Mouse (Mus musculus) heart, adult 2 months (tissue): ENCODE data around the gene Idua. TPM values are rescaled to one million over a fixed set of nuclear protein-coding genes. Genes with fewer than 3 reads are reported as not detected.

Experiments used
- DNase-seq, 2 experiments: peaks; one replicate each; pipeline ENCODE4 v3.0.0; 2021
- H3K27ac ChIP-seq: fragments of 200-600 bp; 2 replicates; pipeline ENCODE4 v1.8.1; 2022
- H3K27me3 ChIP-seq: fragments of 200-500 bp; 2 replicates; pipeline ENCODE4 v1.6.1; 2012; ENCODE audit warnings: mild to moderate bottlenecking, low read length, inconsistent platforms, mixed read lengths; ENCODE audit not compliant: control insufficient read depth, insufficient read depth
- H3K36me3 ChIP-seq: fragments of 200-500 bp; 2 replicates; pipeline ENCODE4 v1.6.1; 2012; ENCODE audit warnings: low read length, inconsistent platforms; ENCODE audit not compliant: control insufficient read depth, insufficient read depth
- H3K4me1 ChIP-seq: fragments of 200-500 bp; 2 replicates; pipeline ENCODE4 v1.6.1; 2011; ENCODE audit warnings: low read length; ENCODE audit not compliant: control insufficient read depth, insufficient read depth
- H3K4me3 ChIP-seq: fragments of 200-600 bp; 2 replicates; pipeline ENCODE4 v1.8.1; 2022
- H3K79me2 ChIP-seq: fragments of 200-500 bp; replicated peaks from 2 replicates; pipeline ENCODE4 v1.6.1; 2012; ENCODE audit warnings: mild to moderate bottlenecking, inconsistent platforms, low read length, moderate library complexity, mixed read lengths; ENCODE audit not compliant: control insufficient read depth, insufficient read depth
- H3K9ac ChIP-seq: fragments of 200-500 bp; 2 replicates; pipeline ENCODE4 v1.6.1; 2012; ENCODE audit warnings: low read depth, mild to moderate bottlenecking, control low read depth, inconsistent platforms, low read length, mixed read lengths
- CTCF ChIP-seq: fragments of 200-600 bp; IDR thresholded peaks from 2 replicates; pipeline ENCODE4 v1.8.1; 2022; ENCODE audit warnings: antibody characterized with exemption, mild to moderate bottlenecking, moderate library complexity
- EP300 ChIP-seq: fragments of 200-500 bp; IDR thresholded peaks from 2 replicates; pipeline ENCODE4 v1.6.1; 2011; ENCODE audit warnings: low read depth, low read length, control low read depth; ENCODE audit not compliant: insufficient read depth
- POLR2A ChIP-seq: fragments of 200-500 bp; IDR thresholded peaks from 2 replicates; pipeline ENCODE4 v1.6.1; 2011; ENCODE audit warnings: mild to moderate bottlenecking, low read depth, low read length, control low read depth; ENCODE audit not compliant: insufficient read depth
- WGBS: fragments of 180-500 bp; shearing (Covaris S2); methylation state at CpG from one replicate; pipeline ENCODE4 v1.1.7; 2018; 5-methylcytosine and 5-hydroxymethylcytosine counted together
- intact Hi-C: fragments of 180-260 bp; cut with DNase I; formaldehyde crosslinking; loops from one replicate; pipeline ENCODE4 v1.15.1; 2025
- polyA plus RNA-seq: library from polyadenylated mRNA; depleted of rRNA; stranded (reverse); fragments of >200 nt; gene quantifications from 2 replicates; pipeline ENCODE4 v1.2.3, GENCODE M21; 2012
- total RNA-seq, 2 experiments: library from RNA; stranded (reverse); gene quantifications; 2 replicates each; pipeline ENCODE4 v1.2.3; 2021

Idua gene
- total and polyA plus RNA-seq, 3 experiments: 21.7 to 30.4 (median 23.2) TPM

- no peak within 1 kb of the TSS for H3K4me3 ChIP-seq
- no peaks in the 10 kb centered on the region for H3K36me3 ChIP-seq
- DNase-seq: no peak
- H3K79me2 ChIP-seq: no peaks in the 10 kb centered on the region
- no peak within 1 kb of the TSS for H3K27ac ChIP-seq
- no peak within 1 kb of the TSS for H3K9ac ChIP-seq
- peaks cover 2% of the 10 kb centered on the region; the same call in 1 of the 2 replicates for H3K4me1 ChIP-seq
- no peak for TF ChIP-seq POLR2A
- TF ChIP-seq EP300: no peak
- TF ChIP-seq CTCF: no peak
- intact Hi-C loops: no loop called here
- no peaks in the 10 kb centered on the region for H3K27me3 ChIP-seq
- 83% methylated on average over 9 of the region's 9 CpGs for WGBS
Observed at GRCm38 (mm10) chr5:108675251-108675816, 15.2 kb downstream of the Idua start, which contains the start of gene Slc26a1. TSS of gene Slc26a1 (minus strand) at chr5:108675569.

- no peak overlapping the region for H3K9ac ChIP-seq
Observed at GRCm38 (mm10) chr5:108676772-108677498, 16.8 kb downstream of the Idua start.

GRCm38 (mm10) chr5:108677605-108678295, 17.6 kb downstream of the Idua start:
- H3K27ac ChIP-seq: no peak overlapping the region
- H3K36me3 ChIP-seq: no peaks in the 10 kb centered on the region
- H3K27me3 ChIP-seq: no peaks in the 10 kb centered on the region
- intact Hi-C loops: loop anchor here (2.0 kb wide), 1 partner anchor 15 kb away; the partner anchor contains the start of gene Fgfrl1
- no peaks in the 10 kb centered on the region for H3K79me2 ChIP-seq
- no peak for TF ChIP-seq CTCF
- no peak for TF ChIP-seq POLR2A
- no peak for TF ChIP-seq EP300
- DNase-seq: peak; percentile 41 to 47
- WGBS: 13% methylated on average over 25 of the region's 25 CpGs
- H3K9ac ChIP-seq: peak overlapping the region; percentile 26; the same call in 1 of the 2 replicates
- peak overlapping the region; percentile 29 for H3K4me3 ChIP-seq
- H3K4me1 ChIP-seq: peaks cover 2% of the 10 kb centered on the region; the same call in 1 of the 2 replicates

More at GRCm38 (mm10) chr5:108676772-108677498, 16.8 kb downstream of the Idua start:
- intact Hi-C loops: loop anchor here (2.0 kb wide), 1 partner anchor 16 kb away; the partner anchor contains the start of gene Fgfrl1
- no peaks in the 10 kb centered on the region for H3K36me3 ChIP-seq
- H3K27ac ChIP-seq: no peak overlapping the region
- peaks cover 2% of the 10 kb centered on the region; the same call in 1 of the 2 replicates for H3K4me1 ChIP-seq
- DNase-seq: no peak
- WGBS: 38% methylated on average over 5 of the region's 5 CpGs
- no peak for TF ChIP-seq EP300
- TF ChIP-seq CTCF: no peak
- TF ChIP-seq POLR2A: no peak
- H3K4me3 ChIP-seq: peak overlapping the region; percentile 29; the same call in 1 of the 2 replicates
- H3K79me2 ChIP-seq: no peaks in the 10 kb centered on the region
- no peaks in the 10 kb centered on the region for H3K27me3 ChIP-seq

GRCm38 (mm10) chr5:108678296-108678854, 18.2 kb downstream of the Idua start:
- intact Hi-C loops: no loop called here
- 90% methylated on average over 6 of the region's 6 CpGs for WGBS

GRCm38 (mm10) chr5:108679909-108680308, 19.8 kb downstream of the Idua start:
- Histone ChIP-seq H3K27me3 (no peaks in the 10 kb centered on the region), H3K27ac (no peak overlapping the region), H3K4me1 (peaks cover 2% of the 10 kb centered on the region; the same call in 1 of the 2 replicates), H3K36me3 (no peaks in the 10 kb centered on the region), H3K79me2 (no peaks in the 10 kb centered on the region), H3K9ac (no peak overlapping the region), H3K4me3 (no peak overlapping the region)
- TF ChIP-seq POLR2A (no peak), EP300 (no peak), CTCF (peak; percentile 51)
- no peak for DNase-seq
- intact Hi-C loops: no loop called here
- 54% methylated on average over 3 of the region's 3 CpGs for WGBS

More at GRCm38 (mm10) chr5:108678296-108678854, 18.2 kb downstream of the Idua start:
- no peak for DNase-seq
- Histone ChIP-seq H3K36me3 (no peaks in the 10 kb centered on the region), H3K4me3 (no peak overlapping the region), H3K27me3 (no peaks in the 10 kb centered on the region), H3K27ac (no peak overlapping the region), H3K79me2 (no peaks in the 10 kb centered on the region), H3K4me1 (peaks cover 2% of the 10 kb centered on the region; the same call in 1 of the 2 replicates), H3K9ac (no peak overlapping the region)
- TF ChIP-seq CTCF: no peak

- Histone ChIP-seq H3K27me3 (no peaks in the 10 kb centered on the region), H3K36me3 (no peaks in the 10 kb centered on the region), H3K27ac (no peak overlapping the region), H3K4me1 (peaks cover 2% of the 10 kb centered on the region; the same call in 1 of the 2 replicates), H3K79me2 (no peaks in the 10 kb centered on the region), H3K4me3 (no peak overlapping the region), H3K9ac (no peak overlapping the region)
- DNase-seq: no peak
- WGBS: 93% methylated on average over 6 of the region's 6 CpGs
- TF ChIP-seq POLR2A: no peak
- TF ChIP-seq CTCF: no peak
- TF ChIP-seq EP300: no peak
- intact Hi-C loops: no loop called here
Observed at GRCm38 (mm10) chr5:108680871-108681270, 20.7 kb downstream of the Idua start.
